Mouse (Mus musculus): Measurements from ENCODE around the gene Sost.
A peak's percentile ranks its signal among the peaks of the same experiment; 100 is the strongest.
"Not testable (repeated sequence)": the region's sequence is repeated elsewhere in the genome, so short reads cannot be mapped to it uniquely, and the experiment has no call there.

Gene Sost

GRCm38 (mm10) chr11:101966965-101967614 lies at the start of gene Sost:
Sost (minus strand) TSS chr11:101967015.
- DNase-seq: no peak

- no peak for DNase-seq
Observed at GRCm38 (mm10) chr11:102016136-102016535, 49.3 kb upstream of the Sost start.

GRCm38 (mm10) chr11:102015472-102015871 lies 48.7 kb upstream of the Sost start:
- DNase-seq: no peak

GRCm38 (mm10) chr11:102013201-102013600 lies 46.4 kb upstream of the Sost start:
- no peak for DNase-seq

- no peak for DNase-seq
Observed at GRCm38 (mm10) chr11:102011510-102011909, 44.7 kb upstream of the Sost start.

- DNase-seq: peak; percentile 89
Observed at GRCm38 (mm10) chr11:102010140-102010539, 43.3 kb upstream of the Sost start.

- no peak for DNase-seq
Observed at GRCm38 (mm10) chr11:102008954-102009637, 42.3 kb upstream of the Sost start.

GRCm38 (mm10) chr11:102008372-102008771 lies 41.6 kb upstream of the Sost start:
- no peak for DNase-seq

GRCm38 (mm10) chr11:102006688-102007087 lies 39.9 kb upstream of the Sost start:
- no peak for DNase-seq

- DNase-seq: no peak
Observed at GRCm38 (mm10) chr11:102006271-102006670, 39.5 kb upstream of the Sost start.

- no peak for DNase-seq
Observed at GRCm38 (mm10) chr11:102004251-102004650, 37.4 kb upstream of the Sost start.

- no peak for DNase-seq
Observed at GRCm38 (mm10) chr11:101999466-101999865, 32.7 kb upstream of the Sost start.

GRCm38 (mm10) chr11:101998258-101998657 lies 31.4 kb upstream of the Sost start:
- no peak for DNase-seq

GRCm38 (mm10) chr11:101995938-101996337 lies 29.1 kb upstream of the Sost start:
- DNase-seq: no peak

GRCm38 (mm10) chr11:101994100-101994499 lies 27.3 kb upstream of the Sost start:
- DNase-seq: no peak

GRCm38 (mm10) chr11:101992411-101992810 lies 25.6 kb upstream of the Sost start:
- DNase-seq: peak; percentile 30

GRCm38 (mm10) chr11:101991813-101992212 lies 25.0 kb upstream of the Sost start:
- DNase-seq: no peak

- DNase-seq: no peak
Observed at GRCm38 (mm10) chr11:101990244-101990643, 23.4 kb upstream of the Sost start.

GRCm38 (mm10) chr11:101986913-101987312 lies 20.1 kb upstream of the Sost start, which contains the start of gene Dusp3:
Dusp3 (minus strand) TSS chr11:101987013.
- no peak for DNase-seq

GRCm38 (mm10) chr11:101985990-101986389 lies 19.2 kb upstream of the Sost start:
- DNase-seq: peak; percentile 93

- DNase-seq: not testable (repeated sequence)
Observed at GRCm38 (mm10) chr11:101985450-101985849, 18.6 kb upstream of the Sost start.

- peak; percentile 98 for DNase-seq
Observed at GRCm38 (mm10) chr11:101984054-101985025, 17.5 kb upstream of the Sost start, which contains the start of gene Cfap97d1. Cfap97d1 (plus strand) TSS chr11:101984279.

GRCm38 (mm10) chr11:101983431-101983921 lies 16.7 kb upstream of the Sost start:
- DNase-seq: no peak
